Mouse (Mus musculus): ENCODE measurements at regions not wholly inside any gene's neighbourhood (a gene's known extent, or its start where the extent isn't known, plus 50 kb on each side); places are given as distances from the start of the nearest gene placed in this dataset.

- TF ChIP-seq CTCF (IDR thresholded peaks at IDR 0.05) (no peak), EP300 (IDR thresholded peaks at IDR 0.05) (no peak)
These were observed 1218.3 kb upstream of the Nr2f1 start for GRCm38 (mm10) chr13:79417841-79418240.

Data from lung, postnatal 0 days (tissue).